Mouse (Mus musculus): ENCODE data around the gene Vmn1r211. TPM values are rescaled to one million over a fixed set of nuclear protein-coding genes. Genes with fewer than 3 reads are reported as not detected.
"Not testable (repeated sequence)": the region's sequence is repeated elsewhere in the genome, so short reads cannot be mapped to it uniquely, and the experiment has no call there.

Gene Vmn1r211
- polyA plus RNA-seq, 1 experiment from 2014 or later, result not detected

- not testable (repeated sequence) for H3K4me2 ChIP-seq (replicated peaks; ENCODE audit: low read depth, low read length); H3K27me3 ChIP-seq (replicated peaks; ENCODE audit: insufficient read depth, low read length); H3K27ac ChIP-seq (ENCODE audit: low read length); H3K9ac ChIP-seq (replicated peaks; ENCODE audit: low read depth); H3K36me3 ChIP-seq (ENCODE audit: insufficient read depth, low read length); DNase-seq (ENCODE audit: low spot score); H3K9me3 ChIP-seq (ENCODE audit: low read length); H3K4me3 ChIP-seq (ENCODE audit: low read depth, low read length); H3K4me1 ChIP-seq (ENCODE audit: insufficient read depth, low read depth, low read length); ATAC-seq
Observed at GRCm38 (mm10) chr13:22809582-22809981, 47.8 kb downstream of the Vmn1r211 start, which contains the start of gene Vmn1r209. Gene Vmn1r209 (minus strand): TSS chr13:22809682.

Other genes starting within 250 kb of the Vmn1r211 start
- not detected in 2 replicates for gene Vmn1r206, start 233.3 kb downstream of the Vmn1r211 start, polyA plus RNA-seq (2015; fragmentation: Nextera tagmentation; extraction: Ambion mirVana)
- not detected in 2 replicates for gene Vmn1r207-ps, start 127.9 kb downstream of the Vmn1r211 start, polyA plus RNA-seq (2015; fragmentation: Nextera tagmentation; extraction: Ambion mirVana)
- not detected in 2 replicates for gene Vmn1r208, start 80.2 kb downstream of the Vmn1r211 start, polyA plus RNA-seq (2015; fragmentation: Nextera tagmentation; extraction: Ambion mirVana)
- gene Vmn1r209, start 47.9 kb downstream of the Vmn1r211 start, polyA plus RNA-seq (2015; fragmentation: Nextera tagmentation; extraction: Ambion mirVana), result not detected in 2 replicates
- gene Vmn1r210, start 26.2 kb downstream of the Vmn1r211 start, polyA plus RNA-seq (2015; fragmentation: Nextera tagmentation; extraction: Ambion mirVana), result not detected in 2 replicates
- gene Vmn1r212, start 26.6 kb upstream of the Vmn1r211 start, polyA plus RNA-seq (2015; fragmentation: Nextera tagmentation; extraction: Ambion mirVana), result not detected in 2 replicates
- gene Vmn1r213, start 150.1 kb upstream of the Vmn1r211 start, polyA plus RNA-seq (2015; fragmentation: Nextera tagmentation; extraction: Ambion mirVana), result not detected in 2 replicates
- gene Vmn1r214, start 172.9 kb upstream of the Vmn1r211 start, polyA plus RNA-seq (2015; fragmentation: Nextera tagmentation; extraction: Ambion mirVana), result not detected in 2 replicates
- gene Vmn1r215, start 210.5 kb upstream of the Vmn1r211 start, polyA plus RNA-seq (2015; fragmentation: Nextera tagmentation; extraction: Ambion mirVana), result not detected in 2 replicates

All from lung, postnatal 0 days (tissue).